Mouse (Mus musculus) megakaryocyte-erythroid progenitor cell, adult 5-6 weeks (primary cell): ENCODE measurements at regions not wholly inside any gene's neighbourhood (a gene's known extent, or its start where the extent isn't known, plus 50 kb on each side); places are given as distances from the start of the nearest gene placed in this dataset.

Experiments used
- ATAC-seq: replicated peaks from 2 replicates; pipeline ENCODE4 v1.8.0; 2016; ENCODE audit warnings: mild to moderate bottlenecking, inconsistent platforms; ENCODE audit not compliant: severe bottlenecking, poor library complexity, low FRiP score, low TSS enrichment

DNA sequence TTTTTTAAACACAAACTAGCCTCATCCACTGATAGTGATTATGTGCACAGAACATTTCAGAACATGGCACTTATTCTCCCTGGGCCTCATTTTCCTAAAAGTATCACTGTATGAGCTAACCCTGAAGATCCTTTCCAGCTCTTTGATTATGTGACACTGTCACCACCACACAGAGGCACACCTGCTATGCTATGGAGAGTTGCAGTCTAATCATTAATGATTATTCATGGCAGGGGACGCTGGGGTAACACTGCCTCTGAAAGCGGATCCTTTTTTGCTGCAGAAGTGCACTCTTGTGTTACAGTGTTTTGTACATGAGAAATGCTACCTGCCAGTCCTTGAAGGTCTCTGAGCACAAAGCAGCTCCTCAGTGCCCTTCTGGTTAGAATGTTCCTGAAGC lies 615.3 kb upstream of the Fbxo33 start:
- no peak for ATAC-seq

DNA sequence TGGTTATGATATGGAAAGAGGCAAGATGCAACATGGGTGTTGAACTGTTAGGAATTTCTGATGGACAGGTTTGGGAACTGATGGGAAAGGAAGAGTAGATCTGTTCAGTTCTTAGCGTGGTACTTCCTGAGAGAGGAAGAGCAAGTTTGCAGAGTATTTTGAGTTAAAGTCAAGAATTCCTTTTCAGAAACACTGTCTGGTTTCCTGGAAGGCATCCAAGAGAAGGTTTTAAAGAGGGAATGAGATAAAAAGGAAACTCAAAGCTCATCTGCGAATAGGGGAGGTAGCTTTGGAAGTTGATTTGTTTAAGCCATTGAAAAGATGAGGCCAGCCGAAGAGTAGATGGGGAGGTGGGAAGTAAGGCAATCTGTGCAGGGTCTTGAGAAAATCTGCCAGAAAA lies 603.4 kb upstream of the Fbxo33 start:
- no peak for ATAC-seq

DNA sequence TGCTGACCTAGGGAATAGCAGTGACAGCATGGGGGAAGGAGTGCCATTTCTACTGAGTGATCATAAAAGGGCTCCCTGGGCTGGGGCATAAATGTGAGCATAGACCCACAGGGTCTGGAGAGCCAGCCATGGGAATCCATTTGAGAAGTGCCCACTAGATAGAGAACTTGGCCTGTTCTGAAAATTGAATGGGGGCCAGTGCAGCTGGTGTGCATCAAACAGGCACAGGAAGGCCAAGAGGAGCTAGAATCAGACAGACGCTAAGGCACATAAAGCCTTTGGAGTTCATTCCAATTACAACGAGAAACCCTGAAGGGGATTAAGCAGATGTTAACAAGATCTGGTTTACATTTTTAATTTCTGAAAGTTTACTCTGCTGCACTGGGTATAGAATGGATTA lies 602.9 kb upstream of the Fbxo33 start:
- no peak for ATAC-seq

DNA sequence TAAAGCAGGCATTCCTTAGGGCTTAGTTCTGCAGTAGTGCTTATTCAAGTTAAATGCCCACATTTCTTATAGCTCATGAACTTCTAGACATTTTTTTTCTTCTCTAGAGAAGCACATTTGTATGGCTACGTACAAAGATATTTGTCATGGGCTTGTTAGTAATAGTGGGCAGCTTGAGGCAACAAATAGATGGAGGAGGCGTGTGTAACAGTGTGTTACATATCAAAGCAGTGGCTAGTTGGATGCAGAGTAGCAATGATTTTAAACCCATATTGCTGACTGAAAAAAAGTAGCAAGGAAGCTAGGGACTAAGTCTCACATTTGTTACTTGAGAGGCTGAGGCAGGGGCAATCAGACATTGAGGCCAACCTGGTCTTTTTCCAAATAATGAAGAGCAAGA lies 602.2 kb upstream of the Fbxo33 start:
- no peak for ATAC-seq

DNA sequence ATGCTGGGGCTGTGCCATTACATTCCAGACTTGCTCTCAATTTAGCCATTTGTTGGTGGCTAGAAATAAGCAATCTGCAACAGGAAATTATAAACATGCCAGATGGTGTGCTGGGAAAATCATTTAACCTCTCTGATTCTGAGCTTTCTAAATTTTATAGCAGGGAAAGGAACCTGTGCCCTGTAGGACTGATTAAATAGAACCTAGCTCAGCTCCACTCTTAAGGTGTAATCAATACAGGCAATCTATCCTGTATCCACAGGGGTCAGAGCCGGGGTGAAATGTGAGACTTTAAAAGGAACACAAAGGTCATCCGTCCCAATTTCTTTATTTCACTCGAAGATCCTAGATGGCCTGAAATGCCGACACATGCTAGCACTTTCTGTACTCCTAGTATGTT lies 596.4 kb upstream of the Fbxo33 start:
- ATAC-seq, result no peak

DNA sequence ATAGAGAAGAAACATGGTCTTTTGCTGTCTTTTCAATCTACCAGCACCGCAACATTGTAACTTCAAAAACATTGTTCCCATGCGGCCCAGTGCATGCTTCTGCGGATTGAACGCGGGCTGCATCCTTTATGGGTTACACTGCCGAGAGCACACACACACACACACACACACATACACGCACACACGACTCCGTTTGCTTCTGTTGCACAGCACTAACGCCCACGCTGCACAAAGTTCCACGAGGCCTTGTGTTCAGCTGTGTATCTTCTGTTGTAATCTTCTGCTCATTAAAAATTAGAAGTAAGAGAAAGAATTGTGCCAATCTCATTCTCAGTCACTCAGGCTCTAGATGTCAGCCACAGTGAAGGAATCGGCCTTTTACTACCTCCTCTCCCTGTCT lies 594.8 kb upstream of the Fbxo33 start:
- no peak for ATAC-seq

DNA sequence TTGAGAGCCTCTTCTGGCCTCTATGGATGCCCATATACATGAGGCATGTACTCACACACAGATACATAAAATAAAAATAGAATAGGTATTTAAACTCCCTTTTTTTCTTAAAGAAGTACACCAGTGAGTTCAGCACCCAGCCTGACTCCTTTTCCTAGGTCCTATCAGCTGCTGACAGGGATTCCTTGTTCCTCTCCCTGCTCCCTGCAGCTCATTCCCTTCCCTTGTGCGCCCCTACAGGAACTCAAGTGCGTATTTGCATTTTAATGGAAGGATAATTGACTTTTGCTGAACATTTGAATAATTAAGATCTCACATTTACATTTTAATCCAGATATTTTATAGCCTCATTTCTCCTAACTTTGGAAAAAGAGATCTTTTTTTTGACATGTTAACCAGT lies 589.7 kb upstream of the Fbxo33 start:
- ATAC-seq, result no peak

DNA sequence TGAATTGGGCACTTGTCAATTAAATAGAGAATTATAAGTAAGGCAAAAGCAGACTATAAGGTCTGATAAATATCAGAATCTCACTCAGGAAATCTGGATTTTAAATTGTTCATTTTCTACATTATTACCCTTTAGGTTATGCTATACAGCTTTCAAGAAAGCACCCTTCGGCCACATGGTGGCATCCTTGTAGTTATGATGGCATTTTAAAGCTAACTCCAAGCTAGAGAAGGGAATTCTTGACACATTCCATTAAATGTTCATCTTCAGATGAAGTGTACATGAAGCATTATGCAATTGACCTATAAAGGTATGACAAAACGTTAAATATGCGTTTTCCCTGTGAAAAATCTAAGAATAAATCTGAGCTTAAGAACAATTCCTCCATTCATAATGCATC lies 578.5 kb upstream of the Fbxo33 start:
- ATAC-seq, result no peak

DNA sequence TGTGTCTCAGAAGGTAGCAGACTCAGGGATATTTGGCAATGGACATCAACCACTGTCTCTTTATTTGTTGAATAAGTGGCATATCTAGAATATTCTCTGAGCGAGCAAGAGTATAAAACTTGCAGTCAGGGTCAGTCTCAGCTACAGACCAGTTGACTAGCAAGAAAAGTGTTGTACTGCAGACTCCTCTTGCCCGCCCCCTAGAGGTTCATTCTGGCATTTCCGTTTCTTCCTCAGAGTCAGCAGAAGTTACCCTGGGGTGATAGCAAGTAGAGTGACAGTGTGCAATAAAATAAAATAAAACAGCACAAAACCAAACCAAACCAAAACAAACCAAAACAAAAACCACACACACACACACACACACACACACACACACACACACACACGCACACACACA lies 571.9 kb upstream of the Fbxo33 start:
- ATAC-seq, result no peak

DNA sequence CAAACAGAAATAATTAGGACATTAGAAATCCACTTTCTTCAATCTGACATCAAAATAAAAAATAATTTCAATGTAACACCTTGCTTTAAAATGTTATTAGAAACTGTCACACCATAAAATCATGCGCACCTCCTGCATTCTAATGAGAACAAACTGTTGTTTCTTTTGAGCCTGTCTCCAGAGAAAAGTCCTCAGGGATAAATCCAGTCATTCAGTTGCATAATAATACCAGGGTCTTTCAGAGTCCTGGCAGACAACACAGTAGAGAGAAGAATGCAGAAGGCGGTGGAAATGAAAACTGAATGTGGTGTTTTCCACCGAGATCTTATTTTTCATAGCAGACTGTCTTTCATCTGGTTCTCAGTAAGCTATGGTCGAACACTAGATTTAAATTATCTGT lies 567.3 kb upstream of the Fbxo33 start:
- ATAC-seq, result no peak

DNA sequence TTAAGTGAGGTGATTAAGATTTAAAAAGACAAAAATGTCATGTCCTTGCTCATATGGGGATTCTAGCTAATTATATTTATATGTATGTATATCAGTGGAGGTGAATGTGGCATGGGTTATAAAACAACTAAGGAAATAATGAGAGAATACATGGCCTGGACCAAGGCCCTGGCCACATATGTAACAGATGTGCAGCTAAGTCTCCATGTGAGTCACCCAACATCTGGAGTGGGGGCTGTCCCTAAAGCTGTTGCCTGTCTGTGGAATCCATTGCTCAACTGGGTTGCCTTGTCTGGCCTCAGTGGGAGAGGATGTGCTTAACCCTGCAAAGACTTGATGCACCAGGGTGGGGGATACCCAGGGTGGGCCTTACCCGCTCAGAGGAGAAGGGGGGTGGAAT lies 551.5 kb upstream of the Fbxo33 start:
- ATAC-seq, result no peak

DNA sequence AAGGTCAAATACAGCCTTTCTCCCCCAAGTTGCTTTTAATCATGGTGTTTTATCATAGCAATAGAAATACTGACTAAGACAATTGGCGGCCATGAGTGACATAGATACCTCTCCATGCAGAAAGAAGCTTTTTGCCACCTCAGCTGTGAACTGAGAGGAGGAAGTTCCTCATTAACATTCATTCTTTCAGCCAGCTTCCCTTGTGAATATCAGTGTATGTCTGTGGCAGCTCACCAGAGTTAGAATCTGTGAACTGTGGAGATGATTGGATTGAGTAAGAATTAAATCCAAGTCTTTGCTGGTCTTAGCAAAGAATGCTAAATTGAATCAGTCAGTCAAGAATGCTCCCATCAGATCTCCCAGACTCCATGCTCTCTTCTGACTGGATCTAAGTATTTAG lies 542.7 kb upstream of the Fbxo33 start:
- ATAC-seq, result no peak

DNA sequence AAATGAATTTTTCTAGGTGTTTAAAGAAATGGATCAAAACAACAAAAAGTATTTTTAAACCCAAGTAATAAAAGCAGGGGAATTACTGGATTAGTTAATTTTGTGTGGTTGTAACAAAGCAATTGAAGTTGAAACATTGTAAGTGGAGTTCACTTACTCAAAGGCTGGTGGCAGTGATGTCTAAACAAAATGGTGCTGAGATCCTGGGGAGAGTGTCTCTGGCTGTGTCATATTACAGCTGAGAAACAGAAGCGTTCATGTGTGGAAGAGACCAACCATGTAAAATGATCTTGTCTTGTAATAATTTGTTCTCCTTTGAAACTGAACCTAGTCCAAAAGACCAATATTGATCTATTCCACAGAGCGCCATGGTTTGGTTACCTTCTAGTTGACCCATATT lies 525.2 kb upstream of the Fbxo33 start:
- no peak for ATAC-seq

DNA sequence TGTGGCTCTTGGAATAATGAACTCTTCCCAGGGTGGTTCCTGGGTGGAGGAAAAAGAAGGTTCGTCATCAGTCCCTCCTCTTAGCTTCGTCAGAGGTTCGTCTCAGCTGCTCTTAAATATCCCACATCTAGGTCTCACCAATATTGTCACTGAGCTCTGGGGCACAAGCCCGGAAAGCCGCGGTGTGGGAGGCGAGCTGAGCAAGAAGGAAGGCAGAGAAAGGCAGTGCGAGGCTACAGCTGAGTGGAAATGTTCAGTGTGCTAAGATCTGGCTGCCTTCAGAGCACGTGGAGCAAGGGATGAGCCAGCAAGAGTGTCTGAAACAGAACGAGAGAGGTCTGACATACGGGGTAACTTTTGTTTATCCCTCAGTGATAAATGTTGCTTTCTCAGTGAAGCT lies 523.7 kb upstream of the Fbxo33 start:
- ATAC-seq, result no peak

DNA sequence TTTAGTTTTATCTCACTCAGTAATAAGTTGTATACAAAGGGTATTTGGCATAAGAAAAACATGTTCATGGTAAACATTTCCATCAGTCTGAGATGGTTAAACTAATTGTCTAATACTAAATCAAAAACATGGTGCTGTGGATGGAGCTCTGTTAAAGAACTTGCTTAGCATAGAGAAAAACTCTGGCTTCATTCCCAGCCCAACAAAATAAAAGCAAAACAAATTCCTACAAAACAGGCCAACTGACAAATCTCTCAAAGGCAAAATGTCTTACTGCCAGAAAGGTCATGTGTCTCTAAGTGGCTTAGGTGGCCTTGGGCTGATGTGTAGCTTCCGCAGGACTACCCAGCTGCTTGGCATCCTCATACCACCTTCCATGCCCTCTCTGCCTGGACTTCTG lies 505.4 kb upstream of the Fbxo33 start:
- ATAC-seq, result no peak

DNA sequence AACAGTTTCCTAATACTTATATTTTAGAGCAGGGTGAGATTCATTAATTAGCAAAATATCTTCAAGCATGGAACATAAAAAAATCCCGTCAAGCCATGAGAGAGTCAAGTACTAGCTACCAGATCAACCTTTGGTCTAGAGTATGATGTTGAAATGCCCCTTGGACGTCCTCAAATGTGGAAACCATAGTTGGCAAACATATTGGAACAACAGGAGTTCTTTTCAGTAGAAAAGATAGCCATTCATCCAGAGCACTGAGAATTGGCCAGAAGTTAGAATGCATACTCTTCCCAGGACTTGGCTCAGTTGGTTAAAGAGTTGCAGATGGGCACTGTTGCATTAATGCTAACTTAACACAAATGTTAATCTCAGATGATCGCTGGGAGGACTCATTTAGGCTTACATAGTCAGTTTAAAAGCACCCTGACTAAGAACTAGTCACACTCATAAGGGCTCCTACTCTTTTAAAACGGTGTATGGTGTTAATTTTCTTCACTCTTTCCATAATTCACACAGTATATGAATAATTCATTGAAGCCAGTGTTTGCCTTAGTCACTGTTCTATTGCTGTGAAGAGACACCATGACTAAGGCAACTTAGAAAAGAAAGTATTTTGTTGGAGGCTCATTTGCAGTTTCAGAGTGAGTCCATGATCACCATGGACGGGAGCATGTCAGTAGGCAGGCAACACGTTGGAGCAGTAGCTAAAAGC lies 503.1 kb upstream of the Fbxo33 start:
- no peak for ATAC-seq

DNA sequence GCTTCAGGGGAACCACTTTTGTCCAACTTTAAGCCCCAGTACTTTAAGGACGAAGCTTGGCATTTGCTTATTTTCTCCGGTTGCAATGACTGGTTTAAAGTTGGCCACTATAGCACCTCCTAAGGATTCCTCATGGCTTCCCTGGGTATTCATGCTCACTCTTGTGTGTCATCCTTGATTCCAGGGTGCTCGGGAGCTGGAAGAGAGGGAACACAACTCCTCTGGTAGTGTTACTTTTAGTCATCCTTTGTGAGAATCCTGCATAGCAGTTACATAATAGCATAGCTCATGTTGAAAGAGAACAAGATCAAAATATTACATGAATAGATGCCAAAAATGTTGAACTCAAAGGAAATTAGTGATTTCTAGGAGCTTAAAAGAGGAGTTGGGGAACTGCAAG lies 493.7 kb upstream of the Fbxo33 start:
- ATAC-seq, result no peak

DNA sequence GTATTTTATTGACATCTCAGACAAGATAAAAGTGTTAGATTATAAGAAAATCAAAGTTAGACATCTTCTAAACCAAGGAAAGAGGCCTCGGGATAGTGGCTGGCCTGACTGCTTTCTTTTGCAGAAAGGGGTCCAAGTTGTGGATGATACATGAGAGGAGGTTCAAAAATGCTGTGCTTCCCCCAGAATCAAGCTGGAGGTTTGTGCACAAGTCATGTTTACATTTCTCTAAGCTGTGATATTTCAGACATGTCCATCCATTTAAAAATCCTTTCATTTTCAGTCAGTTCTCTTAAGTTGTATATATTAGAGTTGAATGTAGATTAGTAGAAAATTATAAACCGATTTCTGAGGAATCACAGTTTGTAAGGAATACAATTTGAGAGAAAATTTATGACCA lies 463.7 kb upstream of the Fbxo33 start:
- ATAC-seq, result no peak

DNA sequence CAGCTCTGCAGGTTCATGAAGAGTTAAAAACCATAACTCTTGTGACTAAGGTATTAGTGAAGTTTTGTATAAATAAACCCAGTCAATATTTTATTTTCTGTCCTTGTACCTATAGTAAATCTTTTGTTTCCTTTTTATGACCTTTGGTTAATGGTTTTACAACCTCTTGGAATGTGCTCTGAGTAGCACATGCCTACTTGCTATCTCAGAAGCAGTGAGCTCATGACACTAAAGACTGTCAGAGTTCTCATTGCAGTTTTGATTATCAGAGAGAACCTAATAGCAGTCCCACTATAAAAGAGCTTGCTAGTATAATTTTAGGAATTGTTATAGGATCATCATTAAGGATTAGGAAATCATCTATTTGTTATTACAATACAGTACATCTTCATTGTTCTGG lies 443.6 kb upstream of the Fbxo33 start:
- ATAC-seq, result no peak

DNA sequence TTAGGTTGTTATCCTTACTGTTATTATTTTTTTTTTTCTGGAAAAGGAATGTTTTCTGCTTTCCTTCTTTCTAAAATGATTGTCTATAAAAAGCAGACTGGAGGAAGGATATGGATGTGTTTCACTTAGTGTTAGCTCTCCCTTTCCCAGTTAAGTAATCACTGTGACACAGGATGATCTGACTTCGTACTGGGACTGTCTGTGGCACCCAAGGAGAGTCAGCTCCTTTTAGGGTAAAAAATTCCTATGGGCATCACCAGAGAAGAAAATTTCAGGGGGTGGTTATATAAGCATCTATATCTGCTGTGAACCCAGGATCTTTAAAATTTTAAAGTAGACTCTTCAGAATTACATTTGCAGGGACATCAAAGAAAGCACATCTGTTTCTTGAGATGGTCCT lies 411.2 kb upstream of the Fbxo33 start:
- no peak for ATAC-seq

DNA sequence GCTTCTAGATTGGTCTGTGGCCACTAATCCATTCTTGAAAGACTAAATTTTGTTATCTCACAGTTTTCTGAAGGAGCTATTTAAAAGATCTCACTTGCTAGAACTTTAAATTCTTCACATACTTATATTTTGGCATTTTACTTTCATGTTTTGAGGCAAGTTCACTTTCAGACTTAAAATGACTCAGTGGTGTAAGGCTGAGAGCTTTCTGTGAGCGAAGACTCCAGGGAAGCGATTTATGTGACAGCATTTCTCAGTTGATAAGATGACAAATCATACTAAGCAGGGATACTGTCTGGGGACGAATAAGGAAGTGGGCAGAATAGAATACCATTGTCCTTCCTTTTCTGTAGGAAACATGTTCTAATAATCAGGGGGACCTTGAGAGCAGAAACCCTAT lies 403.6 kb upstream of the Fbxo33 start:
- no peak for ATAC-seq

DNA sequence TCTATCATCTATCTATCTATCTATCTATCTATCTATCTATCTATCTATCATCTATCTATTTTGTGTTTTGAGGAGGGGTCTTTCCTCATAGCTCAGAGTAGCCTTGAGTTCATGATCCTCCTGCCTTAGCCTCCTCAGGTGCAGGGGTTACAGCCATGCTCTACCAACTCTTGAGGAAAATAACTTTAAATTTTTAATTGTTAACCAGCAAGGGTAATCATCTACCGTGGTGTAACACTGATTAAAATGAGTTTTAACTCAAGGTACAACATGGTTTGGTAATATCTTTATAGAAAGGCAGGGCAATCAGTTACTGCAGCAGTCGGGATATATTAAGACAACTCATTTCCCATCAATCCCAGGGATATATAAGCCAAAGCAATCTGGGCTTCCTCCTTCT lies 401.6 kb upstream of the Fbxo33 start:
- no peak for ATAC-seq
